Comparison of ENCODE assay signal across 8 mouse cellular contexts in genomic region chr11:100545746-100546085, GRCm38 (mm10). TPM values are rescaled to one million over a fixed set of nuclear protein-coding genes. Genes with fewer than 3 reads are reported as not detected.
DNase-seq lines count a peak whose midpoint lies in the region; ATAC-seq and TF ChIP-seq lines count a peak whose summit lies in the region.

No protein-coding gene starts in this region.

- no peak for DNase-seq in heart, postnatal 14 days
- DNase-seq in ES-E14 (ENCODE audit: low read depth, low spot score): no peak
- DNase-seq in gastrocnemius, postnatal 10 days: no peak
- no peak for DNase-seq in ovary, postnatal 10 days (ENCODE audit: low spot score)
- no peak for DNase-seq in thymus, postnatal 14 days

- intact Hi-C loops in heart, postnatal 14 days (cut with DNase I): no loop called here

- H3K4me3 ChIP-seq in heart, embryonic 13.5 days: peak overlapping the region; percentile 59
- H3K4me3 ChIP-seq in ES-E14 (ENCODE audit: insufficient read depth in 1 of 2, low read depth in 1 of 2, low read length in 2 of 2, poor library complexity in 1 of 2, severe bottlenecking in 1 of 2): peak overlapping the region; percentile 33 to 57

- peaks cover 19% of the 10 kb centered on the region for H3K4me1 ChIP-seq in heart, embryonic 13.5 days
- peaks cover 6 to 21% of the 10 kb centered on the region in 2 experiments for H3K4me1 ChIP-seq in ES-E14 (ENCODE audit: control insufficient read depth in 2 of 2, insufficient read depth in 2 of 2, low read length in 2 of 2, poor library complexity in 1 of 2)

- peak overlapping the region; percentile 83 for H3K9ac ChIP-seq in heart, embryonic 13.5 days
- H3K9ac ChIP-seq in ES-E14 (ENCODE audit: insufficient read depth, low read depth, low read length, poor library complexity, severe bottlenecking): peak overlapping the region; percentile 49

- no peaks in the 10 kb centered on the region for H3K9me3 ChIP-seq in heart, embryonic 13.5 days
- no peaks in the 10 kb centered on the region for H3K9me3 ChIP-seq in ES-E14 (ENCODE audit: control insufficient read depth, insufficient read depth, low read depth, low read length)

- WGBS in heart, embryonic 13.5 days: 28% methylated on average over 7 of the region's 7 CpGs

- ATAC-seq in heart, embryonic 13.5 days (ENCODE audit: extremely low read depth, insufficient number of reproducible peaks, low FRiP score, low TSS enrichment): no peak
- ATAC-seq in granulocyte monocyte progenitor cell, adult 5-6 weeks (replicated peaks; ENCODE audit: poor library complexity, severe bottlenecking): 0 out of 2 replicates have a peak, but pooled peaks have one; percentile 3
- peak; percentile 19 for ATAC-seq in megakaryocyte, adult 5-6 weeks (ENCODE audit: poor library complexity, severe bottlenecking)

- no peaks in the 10 kb centered on the region for H3K36me3 ChIP-seq in heart, embryonic 13.5 days
- no peaks in the 10 kb centered on the region for H3K36me3 ChIP-seq in ES-E14 (ENCODE audit: control insufficient read depth, insufficient read depth, low read length, poor library complexity, severe bottlenecking)

- in situ Hi-C loops in ES-E14 (cut with MboI; ENCODE audit: low sequenced_read_pairs in 2 of 2, unreplicated experiment in 2 of 2): no loop called here

- H3K27me3 ChIP-seq in heart, embryonic 13.5 days (replicated peaks): no peaks in the 10 kb centered on the region; the same call in 1 of the 2 replicates

- 0 out of 2 replicates have a peak overlapping the region, but pooled peaks have one; percentile 62 for H3K27ac ChIP-seq in heart, embryonic 13.5 days (replicated peaks)
- H3K27ac ChIP-seq in ES-E14 (ENCODE audit: insufficient read depth, low read depth, low read length, poor library complexity, severe bottlenecking): no peak overlapping the region

- peak overlapping the region; percentile 84 for H3K4me2 ChIP-seq in heart, embryonic 13.5 days

TF ChIP-seq in ES-E14, 5 proteins besides CTCF, POLR2A, EP300 and RAD21:
- TF ChIP-seq ZNF384 (IDR thresholded peaks at IDR 0.05; ENCODE audit: low read depth, low read length) (no peak), HCFC1 (IDR thresholded peaks at IDR 0.05; ENCODE audit: borderline replicate concordance, insufficient read depth, low read length) (no peak), MAFK (IDR thresholded peaks at IDR 0.05; ENCODE audit: insufficient read depth, low read depth, low read length) (no peak), CHD2 (IDR thresholded peaks at IDR 0.05; ENCODE audit: low read depth, low read length) (no peak), ZC3H11A (IDR thresholded peaks at IDR 0.05; ENCODE audit: borderline replicate concordance, low read depth, low read length) (no peak)
TF ChIP-seq in ES-E14: peak in this region for 0.

RNA-seq across cellular contexts. Expression of gene Ttc25, which starts 0.3 kb away (rescaled TPM):
- 0.19 and 0.62 TPM in 2 replicates for polyA plus RNA-seq in heart, embryonic 13.5 days (2015; fragmentation: Nextera tagmentation; extraction: Ambion mirVana)
- under 1 TPM; 0.24 to 0.36 TPM for total RNA-seq in heart, postnatal 14 days (2021)
- 2.3 and 3.4 TPM in 2 replicates for total RNA-seq in ES-E14 (2012; rRNA removed)
- 3.7 TPM in 1 of 2 replicates, not detected in the other for total RNA-seq in granulocyte monocyte progenitor cell, adult 5-6 weeks (2014; fragmentation: Nextera tagmentation)
- total RNA-seq in granulocyte monocyte progenitor cell, adult 5-6 weeks (2017): 0.31 TPM in 1 of 2 replicates, not detected in the other
- total RNA-seq in megakaryocyte, adult 5-6 weeks (2015): 0.16 and 0.96 TPM in 2 replicates
- not detected in 2 replicates for total RNA-seq in megakaryocyte, adult 5-6 weeks (2017)
- under 1 TPM; 0.14 to 0.16 TPM for total RNA-seq in gastrocnemius, postnatal 10 days (2021)

RNA-seq across cellular contexts. Expression of gene Acly, which starts 17.9 kb away (rescaled TPM):
- polyA plus RNA-seq in heart, embryonic 13.5 days (2015; fragmentation: Nextera tagmentation; extraction: Ambion mirVana): 67.8 and 69.7 TPM in 2 replicates
- 10 to 100 TPM; 38.9 to 41.2 TPM for total RNA-seq in heart, postnatal 14 days (2021)
- 202 and 209 TPM in 2 replicates for total RNA-seq in ES-E14 (2012; rRNA removed)
- 93.5 and 98.0 TPM in 2 replicates for total RNA-seq in granulocyte monocyte progenitor cell, adult 5-6 weeks (2014; fragmentation: Nextera tagmentation)
- 101 and 107 TPM in 2 replicates for total RNA-seq in granulocyte monocyte progenitor cell, adult 5-6 weeks (2017)
- 80.6 and 90.8 TPM in 2 replicates for total RNA-seq in megakaryocyte, adult 5-6 weeks (2015)
- 100 and 105 TPM in 2 replicates for total RNA-seq in megakaryocyte, adult 5-6 weeks (2017)
- 10 to 100 TPM; 26.6 to 34.6 TPM for total RNA-seq in gastrocnemius, postnatal 10 days (2021)

RNA-seq across cellular contexts. Expression of gene Cnp, which starts 29.0 kb away (rescaled TPM):
- polyA plus RNA-seq in heart, embryonic 13.5 days (2015; fragmentation: Nextera tagmentation; extraction: Ambion mirVana): 18.1 and 20.2 TPM in 2 replicates
- 1 to 10 TPM; 6.2 to 7.6 TPM for total RNA-seq in heart, postnatal 14 days (2021)
- total RNA-seq in ES-E14 (2012; rRNA removed): 9.4 and 11.9 TPM in 2 replicates
- 27.9 and 31.0 TPM in 2 replicates for total RNA-seq in granulocyte monocyte progenitor cell, adult 5-6 weeks (2014; fragmentation: Nextera tagmentation)
- total RNA-seq in granulocyte monocyte progenitor cell, adult 5-6 weeks (2017): 16.2 and 20.9 TPM in 2 replicates
- total RNA-seq in megakaryocyte, adult 5-6 weeks (2015): 9.5 and 11.3 TPM in 2 replicates
- 22.2 and 23.9 TPM in 2 replicates for total RNA-seq in megakaryocyte, adult 5-6 weeks (2017)
- total RNA-seq in gastrocnemius, postnatal 10 days (2021): 10 to 100 TPM; 26.0 to 33.6 TPM
